Mouse (Mus musculus) kidney, adult 2 months (tissue): Measurements from ENCODE around the gene Dync1i1. TPM values are rescaled to one million over a fixed set of nuclear protein-coding genes. Genes with fewer than 3 reads are reported as not detected.
A peak's percentile ranks its signal among the peaks of the same experiment; 100 is the strongest.

Experiments used
- DNase-seq: peaks from one replicate; pipeline ENCODE4 v3.0.0; 2021
- H3K27ac ChIP-seq: fragments of 200-500 bp; 2 replicates; pipeline ENCODE4 v1.5.1; 2012; ENCODE audit warnings: low read depth, low read length, control low read depth, inconsistent platforms; ENCODE audit not compliant: insufficient read depth
- H3K27me3 ChIP-seq: fragments of 200-500 bp; replicated peaks from 2 replicates; pipeline ENCODE4 v1.6.1; 2012; ENCODE audit warnings: mild to moderate bottlenecking, moderate library complexity, low read length, inconsistent platforms; ENCODE audit not compliant: control insufficient read depth, insufficient read depth
- H3K36me3 ChIP-seq: fragments of 200-500 bp; 2 replicates; pipeline ENCODE4 v1.6.1; 2012; ENCODE audit warnings: mild to moderate bottlenecking, moderate library complexity, low read length, inconsistent platforms; ENCODE audit not compliant: control insufficient read depth, insufficient read depth
- H3K4me1 ChIP-seq: fragments of 200-500 bp; 2 replicates; pipeline ENCODE4 v1.6.1; 2011; ENCODE audit warnings: low read length; ENCODE audit not compliant: control insufficient read depth, insufficient read depth
- H3K4me3 ChIP-seq: fragments of 200-500 bp; 2 replicates; pipeline ENCODE4 v1.5.1; 2011; ENCODE audit warnings: mild to moderate bottlenecking, low read depth, low read length, control low read depth; ENCODE audit not compliant: insufficient read depth
- CTCF ChIP-seq: fragments of 200-500 bp; conservative IDR thresholded peaks from 2 replicates; pipeline ENCODE4 v1.5.1; 2011; ENCODE audit warnings: low read depth, mild to moderate bottlenecking, control low read depth, low read length, moderate library complexity, mixed read lengths; ENCODE audit not compliant: insufficient read depth, insufficient read length
- POLR2A ChIP-seq: fragments of 200-500 bp; IDR thresholded peaks from one replicate; pipeline ENCODE4 v1.6.1; 2011; ENCODE audit warnings: low read depth, low read length, control low read depth
- WGBS: fragments of 180-500 bp; shearing (Covaris S2); methylation state at CpG from one replicate; pipeline ENCODE4 v1.1.7; 2018; 5-methylcytosine and 5-hydroxymethylcytosine counted together
- polyA plus RNA-seq: library from polyadenylated mRNA; depleted of rRNA; stranded (reverse); fragments of >200 nt; gene quantifications from 2 replicates; pipeline ENCODE4 v1.2.3, GENCODE M21; 2012

Gene Dync1i1
- polyA plus RNA-seq, 1 experiment = 1.1 TPM

GRCm38 (mm10) chr6:5854048-5854836, 128.8 kb downstream of the Dync1i1 start:
- no peaks in the 10 kb centered on the region for H3K36me3 ChIP-seq
- peaks cover 3% of the 10 kb centered on the region; the same call in 1 of the 2 replicates for H3K4me1 ChIP-seq
- no peak overlapping the region for H3K27ac ChIP-seq
- no peak for DNase-seq
- WGBS = 87% methylated on average over 12 of the region's 12 CpGs
- no peaks in the 10 kb centered on the region; the same call in 1 of the 2 replicates for H3K27me3 ChIP-seq
- H3K4me3 ChIP-seq = no peak overlapping the region
- TF ChIP-seq POLR2A = no peak
- no peak for TF ChIP-seq CTCF

DNA sequence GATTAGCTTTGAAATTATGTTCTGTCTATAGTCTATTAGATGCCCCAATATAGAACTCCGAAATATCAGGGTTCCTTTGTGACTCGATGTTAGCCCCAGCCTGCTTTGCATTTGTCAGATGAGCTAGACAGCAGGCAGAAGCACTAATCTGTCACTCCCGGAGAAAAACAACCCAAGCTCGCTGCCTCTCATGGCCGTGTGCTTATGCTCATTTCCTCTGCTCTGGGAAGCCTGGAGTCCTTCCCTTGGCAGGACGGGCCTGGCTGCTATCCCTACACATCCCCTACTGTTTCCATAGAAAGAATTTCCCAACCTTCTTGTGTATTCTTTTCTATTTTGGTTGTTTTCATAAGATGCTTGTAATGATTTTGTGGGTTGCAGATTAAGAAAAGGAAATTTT, 130.1 kb downstream of the Dync1i1 start:
- Histone ChIP-seq H3K27ac (no peak overlapping the region), H3K4me1 (peaks cover 3% of the 10 kb centered on the region; the same call in 1 of the 2 replicates), H3K27me3 (no peaks in the 10 kb centered on the region; the same call in 1 of the 2 replicates), H3K36me3 (no peaks in the 10 kb centered on the region), H3K4me3 (no peak overlapping the region)
- no peak for DNase-seq
- TF ChIP-seq POLR2A = no peak
- no peak for TF ChIP-seq CTCF
- WGBS = 59% methylated on average over 6 of the region's 6 CpGs

- 11% methylated on average over 12 of the region's 12 CpGs for WGBS
- H3K27me3 ChIP-seq = no peaks in the 10 kb centered on the region; the same call in 1 of the 2 replicates
- H3K36me3 ChIP-seq = no peaks in the 10 kb centered on the region
- peaks cover 3% of the 10 kb centered on the region; the same call in 1 of the 2 replicates for H3K4me1 ChIP-seq
- H3K4me3 ChIP-seq = no peak overlapping the region
- no peak overlapping the region for H3K27ac ChIP-seq
- DNase-seq = peak; percentile 23
- TF ChIP-seq CTCF (peak; percentile 63), POLR2A (no peak)
Observed at GRCm38 (mm10) chr6:5858371-5858770, 132.9 kb downstream of the Dync1i1 start.

DNA sequence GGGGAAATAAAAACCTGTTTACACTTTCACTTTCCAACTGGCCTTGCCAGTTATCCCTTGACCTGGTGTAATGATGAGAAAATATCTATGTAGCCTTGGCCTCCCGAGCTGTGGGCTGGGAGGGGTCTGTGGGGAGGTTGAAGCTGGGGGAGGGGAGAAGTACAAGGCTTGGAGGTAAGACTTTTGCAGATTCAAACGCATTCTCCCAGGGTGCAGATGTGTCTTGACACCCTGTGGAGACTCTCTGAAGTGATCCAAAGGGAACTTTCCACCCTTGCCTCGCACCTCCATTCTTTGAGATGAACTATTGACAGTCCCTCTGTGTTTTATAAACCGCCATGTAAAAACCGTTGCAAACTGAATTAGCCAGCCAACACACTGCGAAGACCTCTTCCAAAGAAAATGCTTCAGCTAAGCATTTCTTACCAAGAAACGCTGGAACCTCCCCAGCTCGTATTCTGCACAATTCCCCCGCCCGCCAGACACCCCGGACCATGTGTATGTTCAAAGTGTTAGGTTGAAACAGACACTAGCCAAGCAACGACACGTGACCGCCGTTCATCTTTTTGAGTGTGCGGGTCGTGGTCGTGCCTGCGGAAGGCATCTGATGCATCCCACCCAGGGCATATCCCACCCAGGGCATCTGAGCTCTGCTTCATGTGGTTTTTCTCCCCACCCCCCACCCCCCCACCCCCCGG, 133.6 kb downstream of the Dync1i1 start:
- WGBS = 36% methylated on average over 20 of the region's 20 CpGs
- TF ChIP-seq CTCF (no peak), POLR2A (no peak)
- DNase-seq = no peak
- Histone ChIP-seq H3K27me3 (no peaks in the 10 kb centered on the region; the same call in 1 of the 2 replicates), H3K27ac (no peak overlapping the region), H3K36me3 (no peaks in the 10 kb centered on the region), H3K4me1 (peaks cover 3% of the 10 kb centered on the region; the same call in 1 of the 2 replicates), H3K4me3 (no peak overlapping the region)

DNA sequence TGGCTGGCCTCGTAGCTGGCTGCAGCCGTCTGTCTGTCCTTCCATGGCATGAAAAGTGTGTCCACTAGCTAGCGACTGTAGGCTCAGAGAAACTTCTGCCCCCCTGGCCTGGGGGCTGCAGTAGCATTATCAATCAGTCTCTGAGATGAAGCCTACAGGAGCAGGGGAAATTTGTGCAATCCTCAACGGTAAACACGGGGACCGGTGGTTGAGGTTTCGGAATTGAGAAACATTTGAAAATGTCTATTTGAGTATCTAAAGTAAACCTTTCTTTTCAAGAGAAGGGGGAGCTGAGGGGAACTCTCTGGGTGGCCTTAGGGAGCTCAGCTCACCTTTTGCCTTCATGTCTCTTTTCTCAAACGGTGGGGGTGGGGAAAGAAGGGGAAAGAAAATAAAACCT, 134.2 kb downstream of the Dync1i1 start:
- Histone ChIP-seq H3K4me1 (peaks cover 3% of the 10 kb centered on the region; the same call in 1 of the 2 replicates), H3K4me3 (no peak overlapping the region), H3K27me3 (no peaks in the 10 kb centered on the region; the same call in 1 of the 2 replicates), H3K27ac (no peak overlapping the region), H3K36me3 (no peaks in the 10 kb centered on the region)
- no peak for TF ChIP-seq POLR2A
- no peak for TF ChIP-seq CTCF
- 49% methylated on average over 8 of the region's 8 CpGs for WGBS
- no peak for DNase-seq

DNA sequence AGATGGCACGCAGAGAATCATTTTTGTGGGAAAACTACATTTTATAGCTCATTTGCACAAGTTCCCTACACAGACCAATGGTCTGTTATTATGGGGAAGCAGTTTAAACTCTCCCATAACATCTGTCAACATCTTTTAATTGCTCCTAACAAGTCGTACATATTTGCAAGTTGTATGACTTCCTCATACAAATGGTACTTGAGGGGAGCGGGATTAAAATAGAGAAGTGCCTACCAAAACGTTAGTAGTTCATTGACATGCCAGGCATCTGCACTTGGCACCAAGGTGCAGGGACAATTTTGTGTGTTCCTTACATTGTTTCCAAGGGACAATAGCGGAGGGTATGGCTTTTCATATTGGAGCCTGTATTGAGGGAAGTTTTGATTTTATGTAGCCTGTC, 140.7 kb downstream of the Dync1i1 start:
- H3K4me1 ChIP-seq = no peaks in the 10 kb centered on the region
- H3K4me3 ChIP-seq = no peak overlapping the region
- no peak overlapping the region for H3K27ac ChIP-seq
- whole genome bisulfite sequencing = 83% methylated on average over 5 of the region's 5 CpGs
- TF ChIP-seq CTCF (no peak), POLR2A (no peak)
- H3K36me3 ChIP-seq = no peaks in the 10 kb centered on the region
- H3K27me3 ChIP-seq = no peaks in the 10 kb centered on the region
- no peak for DNase-seq

GRCm38 (mm10) chr6:5867221-5867620, 141.8 kb downstream of the Dync1i1 start:
- no peaks in the 10 kb centered on the region for H3K27me3 ChIP-seq
- 94% methylated on average over 4 of the region's 4 CpGs for WGBS
- no peaks in the 10 kb centered on the region for H3K36me3 ChIP-seq
- H3K27ac ChIP-seq = no peak overlapping the region
- TF ChIP-seq POLR2A (no peak), CTCF (no peak)
- no peaks in the 10 kb centered on the region for H3K4me1 ChIP-seq
- H3K4me3 ChIP-seq = no peak overlapping the region
- DNase-seq = no peak
